Mouse (Mus musculus): ENCODE measurements around the gene Pla2g2d. TPM values are rescaled to one million over a fixed set of nuclear protein-coding genes. Genes with fewer than 3 reads are reported as not detected.
"Not testable (repeated sequence)": the region's sequence is repeated elsewhere in the genome, so short reads cannot be mapped to it uniquely, and the experiment has no call there.

The Pla2g2d gene
- polyA plus RNA-seq, 1 experiment from 2014 or later = not detected

- no peak overlapping the region for H3K27ac ChIP-seq
- H3K36me3 ChIP-seq (ENCODE audit: inconsistent target) = no peaks in the 10 kb centered on the region
- H3K79me2 ChIP-seq (ENCODE audit: inconsistent target) = no peaks in the 10 kb centered on the region
- WGBS (ENCODE audit: missing documents) = 34% methylated on average over 6 of the region's 6 CpGs
- no peak overlapping the region for H3K4me3 ChIP-seq (ENCODE audit: inconsistent target)
These were observed 21.1 kb downstream of the Pla2g2d start for GRCm38 (mm10) chr4:138796513-138797216.

- H3K4me3 ChIP-seq (ENCODE audit: inconsistent target) = no peak overlapping the region
- no peaks in the 10 kb centered on the region for H3K79me2 ChIP-seq (ENCODE audit: inconsistent target)
- H3K27ac ChIP-seq = no peak overlapping the region
- H3K36me3 ChIP-seq (ENCODE audit: inconsistent target) = no peaks in the 10 kb centered on the region
- WGBS (ENCODE audit: missing documents) = 64% methylated on average over 4 of the region's 4 CpGs
These were observed 21.7 kb downstream of the Pla2g2d start for GRCm38 (mm10) chr4:138797217-138797570.

- no peak overlapping the region for H3K27ac ChIP-seq
- H3K36me3 ChIP-seq (ENCODE audit: inconsistent target) = no peaks in the 10 kb centered on the region
- H3K79me2 ChIP-seq (ENCODE audit: inconsistent target) = no peaks in the 10 kb centered on the region
- H3K4me3 ChIP-seq (ENCODE audit: inconsistent target) = no peak overlapping the region
- WGBS (ENCODE audit: missing documents) = 72% methylated on average over 10 of the region's 12 CpGs
These were observed 24.7 kb downstream of the Pla2g2d start for GRCm38 (mm10) chr4:138800134-138800744.

- Histone ChIP-seq H3K27ac (no peak overlapping the region), H3K79me2 (ENCODE audit: inconsistent target) (no peaks in the 10 kb centered on the region), H3K4me3 (ENCODE audit: inconsistent target) (no peak overlapping the region), H3K36me3 (ENCODE audit: inconsistent target) (no peaks in the 10 kb centered on the region)
- WGBS (ENCODE audit: missing documents) = 76% methylated on average over 4 of the region's 4 CpGs
These were observed 26.1 kb downstream of the Pla2g2d start for GRCm38 (mm10) chr4:138801631-138802030.

GRCm38 (mm10) chr4:138802917-138803316 lies 27.4 kb downstream of the Pla2g2d start:
- no peaks in the 10 kb centered on the region for H3K79me2 ChIP-seq (ENCODE audit: inconsistent target)
- H3K4me3 ChIP-seq (ENCODE audit: inconsistent target) = no peak overlapping the region
- H3K36me3 ChIP-seq (ENCODE audit: inconsistent target) = no peaks in the 10 kb centered on the region
- no peak overlapping the region for H3K27ac ChIP-seq
- 92% methylated on average over 11 of the region's 11 CpGs for WGBS (ENCODE audit: missing documents)

- no peak overlapping the region for H3K4me3 ChIP-seq (ENCODE audit: inconsistent target)
- WGBS (ENCODE audit: missing documents) = 68% methylated on average over 8 of the region's 8 CpGs
- H3K36me3 ChIP-seq (ENCODE audit: inconsistent target) = no peaks in the 10 kb centered on the region
- H3K27ac ChIP-seq = no peak overlapping the region
- no peaks in the 10 kb centered on the region for H3K79me2 ChIP-seq (ENCODE audit: inconsistent target)
These were observed 29.7 kb downstream of the Pla2g2d start for GRCm38 (mm10) chr4:138805248-138805647.

- 92% methylated on average over 8 of the region's 8 CpGs for WGBS (ENCODE audit: missing documents)
- Histone ChIP-seq H3K36me3 (ENCODE audit: inconsistent target) (no peaks in the 10 kb centered on the region), H3K27ac (no peak overlapping the region), H3K4me3 (ENCODE audit: inconsistent target) (no peak overlapping the region), H3K79me2 (ENCODE audit: inconsistent target) (no peaks in the 10 kb centered on the region)
These were observed 30.6 kb downstream of the Pla2g2d start for GRCm38 (mm10) chr4:138806160-138806559.

- WGBS (ENCODE audit: missing documents) = 18% methylated on average over 7 of the region's 7 CpGs
These were observed 31.5 kb downstream of the Pla2g2d start for GRCm38 (mm10) chr4:138806920-138807541.

GRCm38 (mm10) chr4:138816166-138816565 lies 40.6 kb downstream of the Pla2g2d start:
- no peaks in the 10 kb centered on the region for H3K36me3 ChIP-seq (ENCODE audit: inconsistent target)
- 92% methylated on average over 9 of the region's 9 CpGs for whole genome bisulfite sequencing (ENCODE audit: missing documents)
- H3K4me3 ChIP-seq (ENCODE audit: inconsistent target) = no peak overlapping the region
- H3K27ac ChIP-seq = no peak overlapping the region
- H3K79me2 ChIP-seq (ENCODE audit: inconsistent target) = no peaks in the 10 kb centered on the region

More at GRCm38 (mm10) chr4:138806920-138807541, 31.5 kb downstream of the Pla2g2d start:
- Histone ChIP-seq H3K4me3 (ENCODE audit: inconsistent target) (no peak overlapping the region), H3K36me3 (ENCODE audit: inconsistent target) (no peaks in the 10 kb centered on the region), H3K27ac (no peak overlapping the region), H3K79me2 (ENCODE audit: inconsistent target) (no peaks in the 10 kb centered on the region)

- Histone ChIP-seq H3K36me3 (ENCODE audit: inconsistent target) (no peaks in the 10 kb centered on the region), H3K4me3 (ENCODE audit: inconsistent target) (no peak overlapping the region), H3K27ac (no peak overlapping the region), H3K79me2 (ENCODE audit: inconsistent target) (no peaks in the 10 kb centered on the region)
- WGBS (ENCODE audit: missing documents) = 60% methylated on average over 6 of the region's 6 CpGs
These were observed 42.2 kb downstream of the Pla2g2d start for GRCm38 (mm10) chr4:138817736-138818135.

GRCm38 (mm10) chr4:138819101-138819500 lies 43.6 kb downstream of the Pla2g2d start:
- Histone ChIP-seq H3K4me3 (ENCODE audit: inconsistent target) (no peak overlapping the region), H3K27ac (no peak overlapping the region), H3K79me2 (ENCODE audit: inconsistent target) (no peaks in the 10 kb centered on the region), H3K36me3 (ENCODE audit: inconsistent target) (no peaks in the 10 kb centered on the region)
- WGBS (ENCODE audit: missing documents) = 67% methylated on average over 8 of the region's 8 CpGs

- WGBS (ENCODE audit: missing documents) = 100% methylated on average over 2 of the region's 2 CpGs
- no peaks in the 10 kb centered on the region for H3K36me3 ChIP-seq (ENCODE audit: inconsistent target)
- H3K79me2 ChIP-seq (ENCODE audit: inconsistent target) = no peaks in the 10 kb centered on the region
- H3K4me3 ChIP-seq (ENCODE audit: inconsistent target) = no peak overlapping the region
- no peak overlapping the region for H3K27ac ChIP-seq
These were observed 45.5 kb downstream of the Pla2g2d start for GRCm38 (mm10) chr4:138821036-138821435.

GRCm38 (mm10) chr4:138824161-138824560 lies 48.6 kb downstream of the Pla2g2d start:
- not testable (repeated sequence) for H3K36me3 ChIP-seq (ENCODE audit: inconsistent target); H3K79me2 ChIP-seq (ENCODE audit: inconsistent target); H3K4me3 ChIP-seq (ENCODE audit: inconsistent target); H3K27ac ChIP-seq
- WGBS (ENCODE audit: missing documents) = 79% methylated on average over 2 of the region's 2 CpGs

- Histone ChIP-seq H3K27ac (no peak overlapping the region), H3K36me3 (ENCODE audit: inconsistent target) (no peaks in the 10 kb centered on the region), H3K4me3 (ENCODE audit: inconsistent target) (no peak overlapping the region), H3K79me2 (ENCODE audit: inconsistent target) (no peaks in the 10 kb centered on the region)
- WGBS (ENCODE audit: missing documents) = 78% methylated on average over 2 of the region's 2 CpGs
These were observed 49.1 kb downstream of the Pla2g2d start for GRCm38 (mm10) chr4:138824660-138825059.
